Mouse (Mus musculus) stomach, embryonic 15.5 days (tissue): ENCODE measurements around the gene Fndc4. TPM values are rescaled to one million over a fixed set of nuclear protein-coding genes. Genes with fewer than 3 reads are reported as not detected.

Source experiments
- ATAC-seq: fragments of 200-750 bp; cut with Nextera tagmentation; 2 replicates; pipeline ENCODE4 v1.8.0; 2017; ENCODE audit warnings: low read depth, moderate number of reproducible peaks, moderate TSS enrichment; ENCODE audit not compliant: insufficient read depth, low FRiP score
- H3K27ac ChIP-seq: fragments of 300-500 bp; sonication (generic); 2 replicates; pipeline ENCODE4 v1.5.1; 2015; ENCODE audit warnings: mild to moderate bottlenecking, inconsistent platforms
- H3K27me3 ChIP-seq: fragments of 300-500 bp; sonication (generic); replicated peaks from 2 replicates; pipeline ENCODE4 v1.6.1; 2015; ENCODE audit warnings: inconsistent platforms
- H3K36me3 ChIP-seq: fragments of 300-500 bp; sonication (generic); 2 replicates; pipeline ENCODE4 v1.6.1; 2015; ENCODE audit warnings: inconsistent platforms
- H3K4me1 ChIP-seq: fragments of 300-500 bp; sonication (generic); 2 replicates; pipeline ENCODE4 v1.6.1; 2015; ENCODE audit warnings: inconsistent platforms
- H3K4me2 ChIP-seq: fragments of 300-500 bp; sonication (generic); 2 replicates; pipeline ENCODE4 v1.6.1; 2015; ENCODE audit warnings: mild to moderate bottlenecking, inconsistent platforms
- H3K4me3 ChIP-seq: fragments of 300-500 bp; sonication (generic); replicated peaks from 2 replicates; pipeline ENCODE4 v1.5.1; 2015; ENCODE audit warnings: inconsistent platforms
- H3K9ac ChIP-seq: fragments of 300-500 bp; sonication (generic); 2 replicates; pipeline ENCODE4 v1.6.1; 2015; ENCODE audit warnings: inconsistent platforms
- H3K9me3 ChIP-seq: fragments of 300-500 bp; sonication (generic); 2 replicates; pipeline ENCODE4 v1.6.1; 2016; ENCODE audit warnings: inconsistent platforms
- WGBS: fragments of 180-500 bp; shearing (Covaris S2); methylation state at CpG from one replicate; pipeline ENCODE4 v1.1.7; 2015; 5-methylcytosine and 5-hydroxymethylcytosine counted together
- polyA plus RNA-seq: library from polyadenylated mRNA; unstranded; fragments of >200 nt; fragmentation: Nextera tagmentation; extraction: Ambion mirVana; gene quantifications from 2 replicates; pipeline ENCODE4 v1.2.1, GENCODE M21; 2015

Gene Fndc4
- 38.3 and 38.6 TPM in 2 replicates for polyA plus RNA-seq

DNA sequence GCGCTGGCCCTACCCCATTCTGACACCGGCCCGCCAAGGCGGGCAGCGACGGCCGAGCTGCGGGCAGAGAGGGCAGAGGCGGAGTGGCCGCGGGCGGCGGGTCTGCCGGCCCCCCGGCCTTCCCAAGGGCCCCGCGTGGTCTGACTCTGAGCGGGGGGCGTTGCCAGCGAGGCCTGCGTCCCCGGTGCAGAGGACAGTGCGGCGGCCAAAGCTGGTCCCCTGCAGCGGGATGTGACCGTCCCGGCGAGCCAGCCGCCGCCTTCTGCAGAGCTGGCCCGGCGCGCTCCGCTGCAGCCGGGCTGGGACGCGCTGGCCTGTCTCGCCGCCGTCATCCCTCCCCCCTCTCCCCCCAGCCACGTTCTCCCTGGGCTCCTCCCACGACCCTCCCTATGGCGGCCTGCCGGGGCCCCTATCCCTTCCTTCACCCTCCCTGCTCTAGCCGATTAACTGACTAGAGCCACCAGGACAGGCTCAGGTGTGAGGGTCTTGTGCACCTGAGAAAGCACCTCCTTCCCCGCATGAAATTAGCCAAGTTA lies at the start of gene Fndc4:
Gene Fndc4 (minus strand): TSS at position 475 of the 536 bp plus-strand sequence.
- Histone ChIP-seq H3K9me3 (no peaks in the 10 kb centered on the region), H3K27me3 (no peaks in the 10 kb centered on the region), H3K4me1 (peaks cover 6% of the 10 kb centered on the region; the same call in 1 of the 2 replicates), H3K9ac (peak within 1 kb of the TSS; percentile 70), H3K4me2 (peak within 1 kb of the TSS; percentile 87), H3K27ac (peak within 1 kb of the TSS; percentile 23; the same call in 1 of the 2 replicates), H3K4me3 (peak within 1 kb of the TSS; percentile 77), H3K36me3 (no peaks in the 10 kb centered on the region)
- WGBS, result under 1% methylated on average over 37 of the region's 46 CpGs
- peak; percentile 33; the same call in 1 of the 2 replicates for ATAC-seq

DNA sequence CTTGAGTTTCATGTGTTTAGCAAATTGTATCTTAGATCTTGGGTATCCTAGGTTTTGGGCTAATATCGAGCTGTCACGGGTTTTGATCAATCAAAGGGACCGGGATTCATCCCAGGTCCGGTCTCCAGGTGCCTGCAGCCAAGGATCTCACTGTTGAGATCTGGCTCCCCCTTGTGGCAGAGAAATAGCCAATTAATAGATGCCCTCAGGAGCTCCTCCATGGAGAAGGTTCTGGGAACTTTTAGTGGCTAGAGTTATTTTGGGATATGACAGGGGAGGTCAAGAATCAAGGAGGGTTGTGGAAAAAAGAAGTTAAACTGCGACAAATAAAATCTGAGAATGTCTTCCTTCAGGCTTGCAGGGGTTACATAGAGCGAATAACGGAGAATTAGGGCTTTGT lies 32.4 kb upstream of the Fndc4 start:
- no peak overlapping the region for H3K4me2 ChIP-seq
- WGBS, result 32% methylated on average over 7 of the region's 7 CpGs

DNA sequence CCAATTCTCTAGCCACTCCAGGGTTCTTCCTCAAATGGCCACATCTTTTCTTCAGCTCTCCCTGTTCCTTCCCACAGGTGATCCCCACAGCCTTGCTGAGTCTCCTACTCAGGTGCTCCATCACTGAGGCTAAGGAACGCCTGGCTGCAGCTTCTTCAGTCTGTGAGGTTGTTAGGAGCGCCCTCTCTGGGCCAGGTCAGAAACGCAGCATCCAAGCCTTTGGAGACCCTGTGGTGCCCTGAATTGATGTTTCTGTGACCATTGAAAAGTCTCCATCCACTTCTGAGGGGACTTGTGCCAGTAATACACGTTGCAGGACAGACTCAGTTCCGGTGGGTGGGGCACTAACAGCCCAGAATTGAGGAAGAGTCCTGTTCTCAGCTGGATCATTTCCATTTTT lies 31.0 kb upstream of the Fndc4 start:
- Histone ChIP-seq H3K36me3 (no peaks in the 10 kb centered on the region), H3K27me3 (no peaks in the 10 kb centered on the region), H3K9me3 (no peaks in the 10 kb centered on the region), H3K4me2 (no peak overlapping the region), H3K9ac (no peak overlapping the region), H3K27ac (no peak overlapping the region), H3K4me3 (no peak overlapping the region), H3K4me1 (no peaks in the 10 kb centered on the region)
- no peak for ATAC-seq
- 21% methylated on average over 5 of the region's 5 CpGs for WGBS

More for the DNA sequence above, 32.4 kb upstream of the Fndc4 start:
- no peaks in the 10 kb centered on the region for H3K27me3 ChIP-seq
- no peaks in the 10 kb centered on the region for H3K36me3 ChIP-seq
- no peak overlapping the region for H3K9ac ChIP-seq
- H3K27ac ChIP-seq, result no peak overlapping the region
- no peak for ATAC-seq
- H3K4me3 ChIP-seq, result no peak overlapping the region
- H3K9me3 ChIP-seq, result no peaks in the 10 kb centered on the region
- H3K4me1 ChIP-seq, result no peaks in the 10 kb centered on the region

DNA sequence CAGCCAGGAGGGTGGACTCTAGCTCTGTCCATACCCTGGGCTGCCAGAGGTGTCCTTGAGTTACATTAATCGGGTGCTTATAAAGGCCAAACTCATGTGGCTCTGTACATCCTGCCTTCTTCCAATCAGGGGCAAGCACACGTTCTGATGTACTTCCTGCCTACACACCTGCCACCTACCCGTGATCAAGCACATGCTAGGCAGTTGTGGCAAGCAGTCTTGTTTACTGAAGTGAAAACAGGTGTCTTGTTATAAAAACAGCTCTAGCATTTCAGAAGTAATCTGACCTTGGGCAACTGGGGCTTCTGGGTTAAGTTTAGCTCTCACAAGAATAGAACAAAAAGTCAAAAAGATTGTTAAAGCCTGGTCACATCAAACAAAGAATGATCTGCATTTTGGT lies 28.2 kb upstream of the Fndc4 start:
- H3K27ac ChIP-seq, result no peak overlapping the region
- no peak overlapping the region for H3K9ac ChIP-seq
- no peaks in the 10 kb centered on the region for H3K36me3 ChIP-seq
- H3K4me3 ChIP-seq, result no peak overlapping the region
- no peaks in the 10 kb centered on the region for H3K9me3 ChIP-seq
- 59% methylated on average over 3 of the region's 3 CpGs for WGBS
- H3K27me3 ChIP-seq, result no peaks in the 10 kb centered on the region
- H3K4me2 ChIP-seq, result no peak overlapping the region
- H3K4me1 ChIP-seq, result no peaks in the 10 kb centered on the region
- ATAC-seq, result no peak

DNA sequence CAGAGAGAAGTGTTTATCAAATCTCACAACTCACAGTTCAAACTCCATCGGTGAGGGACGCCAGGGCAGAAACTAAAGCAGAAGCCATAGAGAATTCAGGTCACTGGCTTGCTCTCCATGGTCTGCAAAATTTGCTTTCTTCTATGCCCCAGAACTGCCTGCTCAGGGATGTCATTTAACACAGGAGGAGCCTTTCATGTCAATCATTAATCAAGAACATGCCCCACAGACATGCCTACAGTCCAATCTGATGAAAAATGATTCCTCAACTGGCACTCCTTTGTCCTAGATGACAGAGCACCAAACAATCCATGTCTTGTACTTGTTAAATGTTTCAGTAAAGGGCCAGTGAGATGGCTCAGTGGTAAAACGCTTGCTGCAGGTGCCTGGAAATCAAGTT lies 26.9 kb upstream of the Fndc4 start:
- H3K9me3 ChIP-seq, result no peaks in the 10 kb centered on the region
- H3K4me3 ChIP-seq, result no peak overlapping the region
- ATAC-seq, result no peak
- H3K4me2 ChIP-seq, result no peak overlapping the region
- 83% methylated on average over 3 of the region's 3 CpGs for WGBS
- no peaks in the 10 kb centered on the region for H3K27me3 ChIP-seq
- no peaks in the 10 kb centered on the region for H3K4me1 ChIP-seq
- no peak overlapping the region for H3K9ac ChIP-seq
- no peak overlapping the region for H3K27ac ChIP-seq
- H3K36me3 ChIP-seq, result no peaks in the 10 kb centered on the region

DNA sequence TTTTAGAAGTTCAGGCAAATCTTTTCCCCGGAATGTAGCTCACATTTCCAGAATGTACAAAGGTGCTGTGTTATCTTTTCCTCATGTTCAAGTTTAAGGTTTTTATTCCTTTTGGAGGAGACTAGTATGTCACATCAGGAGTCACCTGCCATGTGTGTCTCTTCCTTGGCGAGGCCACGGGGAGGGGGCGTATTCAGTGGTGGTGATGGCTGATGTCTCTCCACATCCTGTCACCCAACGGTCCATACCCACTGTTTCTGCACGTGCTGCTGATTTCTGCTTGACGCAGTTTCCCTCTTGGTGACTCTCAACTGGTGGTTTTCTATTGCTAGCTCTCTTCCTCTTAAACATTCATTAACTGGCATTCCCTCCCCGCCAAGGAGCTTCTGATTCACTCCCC lies 16.9 kb upstream of the Fndc4 start:
- H3K4me2 ChIP-seq, result no peak overlapping the region
- H3K27me3 ChIP-seq, result no peaks in the 10 kb centered on the region
- no peak for ATAC-seq
- 83% methylated on average over 8 of the region's 8 CpGs for WGBS
- H3K4me3 ChIP-seq, result no peak overlapping the region
- H3K27ac ChIP-seq, result no peak overlapping the region
- no peaks in the 10 kb centered on the region for H3K9me3 ChIP-seq
- no peak overlapping the region for H3K9ac ChIP-seq
- H3K36me3 ChIP-seq, result no peaks in the 10 kb centered on the region
- no peaks in the 10 kb centered on the region for H3K4me1 ChIP-seq

DNA sequence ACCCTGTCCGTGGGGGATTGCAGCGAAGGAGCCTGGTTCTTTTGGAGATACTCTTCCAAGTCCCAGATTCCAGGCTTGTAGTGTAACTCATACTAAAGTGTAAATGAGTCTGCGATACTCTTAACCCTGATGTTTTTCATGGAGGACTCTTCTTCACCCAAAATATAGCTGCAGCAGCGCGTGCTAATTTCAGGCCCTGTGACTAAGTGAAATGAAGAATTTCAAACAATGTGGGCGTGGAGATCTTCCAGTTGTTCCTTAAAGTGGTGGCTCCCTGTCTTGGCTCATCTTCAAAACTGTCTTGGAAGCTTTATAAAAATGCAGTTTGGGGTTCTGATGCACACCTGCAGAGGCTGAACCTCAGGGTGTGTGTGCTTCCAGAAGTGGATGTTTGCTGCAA lies 7.2 kb upstream of the Fndc4 start:
- no peaks in the 10 kb centered on the region for H3K36me3 ChIP-seq
- no peak overlapping the region for H3K27ac ChIP-seq
- no peaks in the 10 kb centered on the region for H3K4me1 ChIP-seq
- ATAC-seq, result no peak
- H3K9ac ChIP-seq, result no peak overlapping the region
- no peak overlapping the region for H3K4me2 ChIP-seq
- no peaks in the 10 kb centered on the region for H3K27me3 ChIP-seq
- H3K9me3 ChIP-seq, result no peaks in the 10 kb centered on the region
- 85% methylated on average over 6 of the region's 6 CpGs for WGBS
- no peak overlapping the region for H3K4me3 ChIP-seq

DNA sequence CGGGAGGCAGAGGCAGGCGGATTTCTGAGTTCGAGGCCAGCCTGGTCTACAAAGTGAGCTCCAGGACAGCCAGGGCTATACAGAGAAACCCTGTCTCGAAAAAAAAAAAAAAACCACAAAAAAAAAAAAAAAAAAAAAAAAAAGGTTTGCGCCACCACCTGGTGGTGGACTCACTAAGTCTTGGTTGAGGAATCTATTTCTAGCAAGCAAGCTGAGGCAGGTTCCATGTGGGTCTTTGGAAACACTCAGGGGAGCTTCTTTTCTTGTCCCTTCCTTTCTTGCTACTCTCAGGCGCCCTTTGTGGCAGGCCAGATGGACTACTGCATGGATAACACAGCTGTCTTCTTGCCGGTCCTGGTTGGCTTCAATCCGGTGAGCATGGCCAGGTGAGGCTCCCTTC lies 6.0 kb upstream of the Fndc4 start:
- 65% methylated on average over 8 of the region's 8 CpGs for WGBS
- Histone ChIP-seq H3K9ac (no peak overlapping the region), H3K27me3 (no peaks in the 10 kb centered on the region), H3K4me2 (no peak overlapping the region), H3K36me3 (no peaks in the 10 kb centered on the region), H3K27ac (no peak overlapping the region), H3K4me3 (no peak overlapping the region), H3K9me3 (no peaks in the 10 kb centered on the region), H3K4me1 (no peaks in the 10 kb centered on the region)
- ATAC-seq, result no peak

DNA sequence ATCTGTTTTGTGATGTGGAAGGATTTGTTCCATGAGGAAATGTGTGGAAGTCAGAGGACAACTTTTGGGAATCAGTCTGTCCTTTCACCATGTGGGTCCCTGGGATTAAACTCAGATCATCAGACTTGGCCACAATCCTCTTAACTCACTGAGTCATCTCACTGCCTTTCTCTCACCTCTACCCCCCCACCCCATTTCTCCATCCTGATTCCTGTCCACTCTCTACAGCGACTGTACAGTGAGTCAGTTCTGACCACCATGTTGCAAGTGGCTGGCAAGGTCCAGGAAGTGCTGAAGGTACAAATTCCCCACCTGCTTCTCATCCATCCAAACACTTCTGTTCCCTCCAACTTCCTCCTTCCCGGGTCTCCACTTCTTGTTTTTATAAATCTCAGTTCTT lies 2.6 kb upstream of the Fndc4 start:
- Histone ChIP-seq H3K27me3 (no peaks in the 10 kb centered on the region), H3K9me3 (no peaks in the 10 kb centered on the region), H3K27ac (no peak overlapping the region), H3K36me3 (no peaks in the 10 kb centered on the region), H3K4me3 (no peak overlapping the region), H3K4me2 (no peak overlapping the region), H3K9ac (no peak overlapping the region), H3K4me1 (peaks cover 6% of the 10 kb centered on the region; the same call in 1 of the 2 replicates)
- no peak for ATAC-seq
- 50% methylated on average over 2 of the region's 2 CpGs for WGBS

DNA sequence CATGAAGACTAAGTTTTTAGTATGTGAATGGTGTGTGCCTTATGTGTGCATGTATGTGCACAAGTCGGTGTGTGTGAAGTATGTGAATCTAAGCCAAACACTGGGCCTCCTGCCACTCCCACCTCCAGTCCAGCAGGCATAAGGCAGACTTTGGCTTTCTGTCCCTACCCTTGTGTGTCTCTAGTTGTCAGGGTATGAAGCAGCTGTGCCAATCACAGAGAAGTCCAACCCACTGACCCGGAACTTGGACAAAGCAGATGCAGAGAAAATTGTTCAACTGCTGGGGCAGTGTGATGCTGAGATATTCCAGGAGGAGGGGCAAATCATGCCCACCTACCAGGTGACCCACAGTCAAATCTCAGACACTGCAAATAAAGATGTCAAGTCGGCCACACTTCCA lies 2.1 kb upstream of the Fndc4 start:
- Histone ChIP-seq H3K27me3 (no peaks in the 10 kb centered on the region), H3K36me3 (no peaks in the 10 kb centered on the region), H3K9me3 (no peaks in the 10 kb centered on the region), H3K4me2 (no peak overlapping the region), H3K27ac (no peak overlapping the region), H3K9ac (no peak overlapping the region), H3K4me1 (peaks cover 6% of the 10 kb centered on the region; the same call in 1 of the 2 replicates), H3K4me3 (no peak overlapping the region)
- 66% methylated on average over 3 of the region's 3 CpGs for WGBS
- ATAC-seq, result no peak

DNA sequence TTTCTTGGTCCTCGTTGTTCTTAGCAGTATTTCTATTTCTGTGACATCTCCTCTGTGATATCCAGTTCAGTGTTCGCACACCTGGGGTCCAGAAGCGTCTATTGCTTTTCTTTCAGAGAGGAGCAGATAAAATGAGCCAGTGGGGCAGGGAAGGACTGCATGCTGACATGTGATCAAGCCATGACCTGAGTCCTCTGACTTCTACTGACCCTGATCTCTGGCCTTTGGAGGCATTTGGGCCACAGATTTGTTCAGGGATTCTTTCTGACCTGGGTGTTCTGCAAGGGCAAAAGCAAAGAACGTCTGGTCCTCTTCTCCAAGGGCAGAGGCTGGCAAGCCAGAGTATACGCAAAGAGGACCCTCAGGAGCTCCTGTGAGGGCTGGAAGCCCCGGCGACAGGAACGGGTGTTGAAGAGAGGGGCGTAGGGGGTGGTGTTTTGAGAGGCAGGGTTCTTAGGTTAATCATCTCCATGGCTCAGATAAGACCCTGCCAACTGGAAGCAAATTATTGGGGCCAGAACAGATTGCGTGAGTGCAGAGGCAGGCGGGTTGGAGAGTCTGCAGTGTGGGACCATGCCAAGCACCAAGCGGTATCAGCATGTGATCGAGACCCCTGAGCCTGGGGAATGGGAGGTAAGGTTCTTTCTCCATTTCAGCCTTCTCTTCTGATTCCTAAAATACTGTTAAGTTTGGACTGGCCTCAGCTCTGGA lies 1.3 kb upstream of the Fndc4 start, which contains the start of gene Gckr:
Gene Gckr (plus strand): TSS at position 397 of the 711 bp plus-strand sequence.
- Histone ChIP-seq H3K4me1 (peaks cover 6% of the 10 kb centered on the region; the same call in 1 of the 2 replicates), H3K9me3 (no peaks in the 10 kb centered on the region), H3K27me3 (no peaks in the 10 kb centered on the region), H3K27ac (no peak within 1 kb of the TSS), H3K36me3 (no peaks in the 10 kb centered on the region), H3K9ac (no peak within 1 kb of the TSS), H3K4me2 (peak within 1 kb of the TSS; percentile 87; the same call in 1 of the 2 replicates), H3K4me3 (no peak within 1 kb of the TSS)
- 55% methylated on average over 13 of the region's 13 CpGs for WGBS
- ATAC-seq, result no peak

DNA sequence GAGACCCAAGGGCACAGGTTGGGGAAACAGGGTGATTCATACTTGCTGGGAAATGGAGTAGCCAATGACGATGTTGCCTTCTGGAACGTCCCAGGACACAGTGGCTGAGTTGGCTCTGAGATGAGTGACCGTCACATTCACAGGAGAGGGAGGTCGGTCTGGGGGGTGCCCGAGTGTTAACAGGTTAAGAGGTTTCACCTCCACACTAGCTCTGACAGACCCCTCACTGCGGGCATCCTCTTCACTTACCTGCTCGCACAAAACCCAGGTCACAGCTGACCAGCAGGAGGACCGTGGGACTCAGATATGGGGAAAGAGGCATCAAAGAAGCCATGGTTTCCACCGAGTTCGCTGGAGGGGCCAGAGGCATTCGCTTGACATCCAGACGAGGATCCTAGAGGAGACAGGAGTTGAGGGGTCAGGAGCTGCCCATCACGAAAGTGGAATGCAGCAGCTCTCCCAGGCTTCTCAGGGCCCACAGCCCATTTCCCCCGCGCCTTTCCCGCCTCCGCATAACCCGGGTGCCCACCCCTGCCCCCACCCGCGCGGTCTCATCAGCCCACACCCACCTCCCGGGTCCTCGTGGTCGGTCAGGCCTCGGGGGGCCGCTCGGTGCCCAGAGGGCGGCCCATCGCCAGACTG lies 795 bp downstream of the Fndc4 start:
- WGBS, result 7% methylated on average over 29 of the region's 29 CpGs
- Histone ChIP-seq H3K9ac (peak overlapping the region; percentile 70), H3K36me3 (no peaks in the 10 kb centered on the region), H3K27me3 (no peaks in the 10 kb centered on the region), H3K4me1 (peaks cover 9% of the 10 kb centered on the region; the same call in 1 of the 2 replicates), H3K4me3 (peak overlapping the region; percentile 77), H3K27ac (peak overlapping the region; percentile 23; the same call in 1 of the 2 replicates), H3K9me3 (no peaks in the 10 kb centered on the region), H3K4me2 (peak overlapping the region; percentile 87)
- peak; percentile 11; the same call in 1 of the 2 replicates for ATAC-seq
